Mouse (Mus musculus): ENCODE data around the gene Enpp1.

GRCm38 (mm10) chr10:24595250-24596002 lies 116.5 kb downstream of the Enpp1 start, which contains the start of gene Ccn2:
- no peak for TF ChIP-seq CTCF (IDR thresholded peaks at IDR 0.05; ENCODE audit: control insufficient read depth, insufficient read depth, insufficient replicate concordance, low read depth, low read length)
- TF ChIP-seq POLR2A (IDR thresholded peaks at IDR 0.05; ENCODE audit: control insufficient read depth, low read depth, low read length) = peak; percentile 55; the same call in 1 of the 2 replicates
